Mouse (Mus musculus): ENCODE measurements around the gene Tmem41a.

Tmem41a gene

GRCm38 (mm10) chr16:21901286-21901685 is 46.1 kb downstream of the Tmem41a start:
- DNase-seq (ENCODE audit: low spot score), result no peak

GRCm38 (mm10) chr16:21893890-21894289 is 53.5 kb downstream of the Tmem41a start:
- DNase-seq (ENCODE audit: low spot score), result no peak

GRCm38 (mm10) chr16:21887601-21888000 is 59.8 kb downstream of the Tmem41a start:
- no peak for DNase-seq (ENCODE audit: low spot score)

Measured in urinary bladder, postnatal 10 days (tissue).